Comparison of ENCODE assay signal across 9 mouse cellular contexts in genomic region chr15:103299644-103300043, GRCm38 (mm10). TPM values are rescaled to one million over a fixed set of nuclear protein-coding genes. Genes with fewer than 3 reads are reported as not detected.
DNase-seq lines count a peak whose midpoint lies in the region; ATAC-seq and TF ChIP-seq lines count a peak whose summit lies in the region.
"Had no signal": no experiment of that assay in that cellular context is flagged by ENCODE, and none has a peak within 500 bp of the region (broad histone marks: within the 10 kb centered on the region; RNA-seq: fewer than 3 reads in every experiment).

No protein-coding gene starts in this region.

- H3K36me3 ChIP-seq in heart, embryonic 15.5 days = peaks cover 37% of the 10 kb centered on the region; the same call in 1 of the 2 replicates
- peaks cover 27% of the 10 kb centered on the region for H3K36me3 ChIP-seq in forebrain, embryonic 13.5 days (ENCODE audit: poor library complexity, severe bottlenecking)
- peaks cover 28% of the 10 kb centered on the region for H3K36me3 ChIP-seq in limb, embryonic 13.5 days

- H3K4me1 ChIP-seq in heart, embryonic 15.5 days (replicated peaks) = peaks cover 51% of the 10 kb centered on the region
- H3K4me1 ChIP-seq in cortical plate, adult 2 months (ENCODE audit: control insufficient read depth, insufficient read depth, low read length) = peaks cover 20% of the 10 kb centered on the region
- H3K4me1 ChIP-seq in forebrain, embryonic 13.5 days = peaks cover 95% of the 10 kb centered on the region
- H3K4me1 ChIP-seq in limb, embryonic 13.5 days = peaks cover 98% of the 10 kb centered on the region

- H3K9ac ChIP-seq in heart, embryonic 15.5 days = 0 out of 2 replicates have a peak overlapping the region, but pooled peaks have one; percentile 36
- H3K9ac ChIP-seq in forebrain, embryonic 13.5 days = peak overlapping the region; percentile 60
- peak overlapping the region; percentile 36 for H3K9ac ChIP-seq in limb, embryonic 13.5 days

- no peak for TF ChIP-seq POLR2A in cortical plate, adult 2 months (IDR thresholded peaks at IDR 0.05; ENCODE audit: extremely low read depth, insufficient read depth, low read length)

- DNase-seq in heart, postnatal 4 days = no peak
- no peak for DNase-seq in adrenal gland, adult (ENCODE audit: inconsistent age in 2 of 2, low spot score in 1 of 2)
- DNase-seq in left cerebral cortex, postnatal 36 days (ENCODE audit: low spot score in 2 of 2) = no peak
- no peak for DNase-seq in adrenal gland, adult 18-20 months (ENCODE audit: low spot score in 2 of 2)

- TF ChIP-seq CTCF in cortical plate, adult 2 months (IDR thresholded peaks at IDR 0.05; ENCODE audit: extremely low read depth, insufficient read depth, low read length) = no peak

- intact Hi-C loops in left cerebral cortex, postnatal 36 days (cut with DNase I) = loop anchor here (10.0 kb wide), 1 partner anchor 555 kb away; no protein-coding TSS in a partner anchor

- no peak for ATAC-seq in heart, embryonic 15.5 days (replicated peaks; ENCODE audit: insufficient number of reproducible peaks, insufficient read depth, low FRiP score, low read depth)
- ATAC-seq in forebrain, embryonic 13.5 days = peak; percentile 9; the same call in 1 of the 2 replicates
- no peak; the same call in 1 of the 2 replicates for ATAC-seq in limb, embryonic 13.5 days (ENCODE audit: low FRiP score, low read depth)

- no peaks in the 10 kb centered on the region for H3K9me3 ChIP-seq in heart, embryonic 15.5 days (replicated peaks)
- no peaks in the 10 kb centered on the region for H3K9me3 ChIP-seq in forebrain, embryonic 13.5 days (replicated peaks)
- no peaks in the 10 kb centered on the region for H3K9me3 ChIP-seq in limb, embryonic 13.5 days

- peak overlapping the region; percentile 56 for H3K27ac ChIP-seq in heart, embryonic 15.5 days
- peak overlapping the region; percentile 69 for H3K27ac ChIP-seq in cortical plate, adult 2 months (ENCODE audit: insufficient read depth, low read length)
- H3K27ac ChIP-seq in forebrain, embryonic 13.5 days = peak overlapping the region; percentile 99
- peak overlapping the region; percentile 97 for H3K27ac ChIP-seq in limb, embryonic 13.5 days

- H3K27me3 ChIP-seq in heart, embryonic 15.5 days = no peaks in the 10 kb centered on the region
- no peaks in the 10 kb centered on the region for H3K27me3 ChIP-seq in forebrain, embryonic 13.5 days
- H3K27me3 ChIP-seq in limb, embryonic 13.5 days = no peaks in the 10 kb centered on the region

- 58% methylated on average over 8 of the region's 8 CpGs for WGBS in heart, embryonic 15.5 days
- 12% methylated on average over 8 of the region's 8 CpGs for WGBS in forebrain, embryonic 13.5 days
- 12% methylated on average over 8 of the region's 8 CpGs for WGBS in limb, embryonic 13.5 days

- H3K4me2 ChIP-seq in heart, embryonic 15.5 days = peak overlapping the region; percentile 56
- H3K4me2 ChIP-seq in forebrain, embryonic 13.5 days = peak overlapping the region; percentile 63
- H3K4me2 ChIP-seq in limb, embryonic 13.5 days (replicated peaks) = peak overlapping the region; percentile 63

- peak overlapping the region; percentile 30; the same call in 1 of the 2 replicates for H3K4me3 ChIP-seq in heart, embryonic 15.5 days
- H3K4me3 ChIP-seq in cortical plate, adult 2 months (ENCODE audit: insufficient read depth, low read length) = peak overlapping the region; percentile 20; the same call in 1 of the 2 replicates
- peak overlapping the region; percentile 29 for H3K4me3 ChIP-seq in forebrain, embryonic 13.5 days
- H3K4me3 ChIP-seq in limb, embryonic 13.5 days = peak overlapping the region; percentile 34; the same call in 1 of the 2 replicates

RNA-seq across cellular contexts. Expression of gene Gpr84, which starts 10.8 kb away (rescaled TPM):
- polyA plus RNA-seq in heart, embryonic 15.5 days (2015; fragmentation: Nextera tagmentation; extraction: Ambion mirVana) = 0.11 and 0.25 TPM in 2 replicates
- not detected for total RNA-seq in heart, postnatal 4 days (2021)
- polyA plus RNA-seq in cortical plate, adult 2 months (2012; rRNA removed) = 0.98 and 1.2 TPM in 2 replicates
- polyA plus RNA-seq in forebrain, embryonic 13.5 days (2015; fragmentation: Nextera tagmentation; extraction: Ambion mirVana) = 0.30 and 0.41 TPM in 2 replicates
- polyA plus RNA-seq in limb, embryonic 13.5 days (2015; fragmentation: Nextera tagmentation; extraction: Ambion mirVana) = 0.34 and 0.41 TPM in 2 replicates
- total RNA-seq in left cerebral cortex, postnatal 36 days (2021) = under 1 TPM; 0.42 to 0.45 TPM
- total RNA-seq in adrenal gland, adult 18-20 months (2021) = not detected

RNA-seq across cellular contexts. Expression of gene Copz1, which starts 27.1 kb away (rescaled TPM):
- polyA plus RNA-seq in heart, embryonic 15.5 days (2015; fragmentation: Nextera tagmentation; extraction: Ambion mirVana) = 145 and 168 TPM in 2 replicates
- total RNA-seq in heart, postnatal 4 days (2021) = 10 to 100 TPM; 88.7 to 91.2 TPM
- 140 and 148 TPM in 2 replicates for polyA plus RNA-seq in cortical plate, adult 2 months (2012; rRNA removed)
- polyA plus RNA-seq in forebrain, embryonic 13.5 days (2015; fragmentation: Nextera tagmentation; extraction: Ambion mirVana) = 219 and 232 TPM in 2 replicates
- polyA plus RNA-seq in limb, embryonic 13.5 days (2015; fragmentation: Nextera tagmentation; extraction: Ambion mirVana) = 283 TPM in 2 replicates
- total RNA-seq in left cerebral cortex, postnatal 36 days (2021) = 10 to 100 TPM; 87.8 to 95.9 TPM
- total RNA-seq in adrenal gland, adult 18-20 months (2021) = 100 to 1,000 TPM; 138 to 150 TPM

RNA-seq across cellular contexts. Expression of gene Zfp385a, which starts 40.2 kb away (rescaled TPM):
- polyA plus RNA-seq in heart, embryonic 15.5 days (2015; fragmentation: Nextera tagmentation; extraction: Ambion mirVana) = 5.9 and 10.5 TPM in 2 replicates
- total RNA-seq in heart, postnatal 4 days (2021) = 10 to 100 TPM; 21.9 to 22.0 TPM
- 42.3 and 45.2 TPM in 2 replicates for polyA plus RNA-seq in cortical plate, adult 2 months (2012; rRNA removed)
- polyA plus RNA-seq in forebrain, embryonic 13.5 days (2015; fragmentation: Nextera tagmentation; extraction: Ambion mirVana) = 11.3 and 12.0 TPM in 2 replicates
- polyA plus RNA-seq in limb, embryonic 13.5 days (2015; fragmentation: Nextera tagmentation; extraction: Ambion mirVana) = 11.7 and 13.1 TPM in 2 replicates
- total RNA-seq in left cerebral cortex, postnatal 36 days (2021) = 10 to 100 TPM; 64.4 to 73.5 TPM
- 10 to 100 TPM; 12.4 to 16.9 TPM for total RNA-seq in adrenal gland, adult 18-20 months (2021)

RNA-seq across cellular contexts. Expression of gene Nfe2, which starts 41.4 kb away (rescaled TPM):
- 1.9 and 5.0 TPM in 2 replicates for polyA plus RNA-seq in heart, embryonic 15.5 days (2015; fragmentation: Nextera tagmentation; extraction: Ambion mirVana)
- 1 to 10 TPM; 1.0 to 1.1 TPM for total RNA-seq in heart, postnatal 4 days (2021)
- polyA plus RNA-seq in cortical plate, adult 2 months (2012; rRNA removed) = 0.11 and 0.21 TPM in 2 replicates
- polyA plus RNA-seq in forebrain, embryonic 13.5 days (2015; fragmentation: Nextera tagmentation; extraction: Ambion mirVana) = 0.57 and 1.6 TPM in 2 replicates
- 2.8 and 3.8 TPM in 2 replicates for polyA plus RNA-seq in limb, embryonic 13.5 days (2015; fragmentation: Nextera tagmentation; extraction: Ambion mirVana)
- not detected for total RNA-seq in left cerebral cortex, postnatal 36 days (2021)
- total RNA-seq in adrenal gland, adult 18-20 months (2021) = under 1 TPM in 1 of 2 experiments, not detected in 1; 0.67 TPM
- total RNA-seq: layer of hippocampus, postnatal 25 days had no signal

RNA-seq across cellular contexts. Expression of gene Hnrnpa1, which starts 59.4 kb away (rescaled TPM):
- polyA plus RNA-seq in heart, embryonic 15.5 days (2015; fragmentation: Nextera tagmentation; extraction: Ambion mirVana) = 367 and 376 TPM in 2 replicates
- 100 to 1,000 TPM; 408 to 415 TPM for total RNA-seq in heart, postnatal 4 days (2021)
- 276 and 310 TPM in 2 replicates for polyA plus RNA-seq in cortical plate, adult 2 months (2012; rRNA removed)
- 1,312 and 1,385 TPM in 2 replicates for polyA plus RNA-seq in forebrain, embryonic 13.5 days (2015; fragmentation: Nextera tagmentation; extraction: Ambion mirVana)
- 1,120 and 1,163 TPM in 2 replicates for polyA plus RNA-seq in limb, embryonic 13.5 days (2015; fragmentation: Nextera tagmentation; extraction: Ambion mirVana)
- 100 to 1,000 TPM; 199 to 232 TPM for total RNA-seq in left cerebral cortex, postnatal 36 days (2021)
- 100 to 1,000 TPM; 160 to 179 TPM for total RNA-seq in adrenal gland, adult 18-20 months (2021)
